27 mouse cellular contexts compared by ENCODE assay signal in the genomic region with DNA sequence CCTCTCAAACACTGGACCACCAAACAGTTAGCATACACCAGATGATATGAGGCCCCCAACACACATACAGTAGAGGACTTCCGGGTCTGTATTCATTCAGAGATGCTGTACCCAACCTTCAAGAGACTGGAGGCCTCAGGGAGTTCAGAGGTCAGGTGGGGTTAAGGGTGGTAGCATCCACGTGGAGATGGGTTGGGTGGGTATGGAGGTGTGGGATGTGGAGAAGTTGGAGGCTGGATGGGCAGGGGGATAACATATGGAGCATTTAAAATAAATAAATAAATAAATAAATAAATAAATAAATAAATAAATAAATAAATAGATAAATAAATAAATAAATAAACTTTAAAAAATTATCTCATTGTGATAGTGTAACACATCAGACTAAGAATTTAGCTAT.
DNase-seq lines count a peak whose midpoint lies in the region; ATAC-seq lines count a peak whose summit lies in the region.
"Had no signal": no experiment of that assay in that cellular context is flagged by ENCODE, and none has a peak within 500 bp of the region (broad histone marks: within the 10 kb centered on the region; RNA-seq: fewer than 3 reads in every experiment).

No protein-coding gene starts in this region.

- H3K9ac ChIP-seq in forebrain, embryonic 12.5 days: no peak overlapping the region
- no peak overlapping the region for H3K9ac ChIP-seq in forebrain, embryonic 13.5 days
- no peak overlapping the region for H3K9ac ChIP-seq in hindbrain, embryonic 11.5 days (ENCODE audit: low read depth, low read length)
- H3K9ac ChIP-seq in hindbrain, embryonic 16.5 days (ENCODE audit: low read depth, low read length): no peak overlapping the region
- H3K9ac ChIP-seq in midbrain, embryonic 12.5 days (replicated peaks): no peak overlapping the region
- H3K9ac ChIP-seq in midbrain, embryonic 16.5 days (ENCODE audit: low read depth, low read length): no peak overlapping the region
- H3K9ac ChIP-seq: embryonic facial prominence, embryonic 13.5 days; forebrain, postnatal 0 days; heart, embryonic 13.5 days; hindbrain, embryonic 14.5 days had no signal

- no peak overlapping the region for H3K4me3 ChIP-seq in forebrain, embryonic 12.5 days (replicated peaks)
- no peak overlapping the region for H3K4me3 ChIP-seq in forebrain, embryonic 13.5 days
- H3K4me3 ChIP-seq in hindbrain, embryonic 11.5 days (ENCODE audit: low read depth, low read length): no peak overlapping the region
- H3K4me3 ChIP-seq in hindbrain, embryonic 16.5 days (ENCODE audit: low read length): no peak overlapping the region
- no peak overlapping the region for H3K4me3 ChIP-seq in midbrain, embryonic 12.5 days
- no peak overlapping the region for H3K4me3 ChIP-seq in midbrain, embryonic 16.5 days (ENCODE audit: low read depth, low read length)
- H3K4me3 ChIP-seq: embryonic facial prominence, embryonic 13.5 days; erythroblast, embryonic 14.5 days; gastrocnemius, adult 2 months; heart, embryonic 13.5 days; hindbrain, embryonic 10.5 days had no signal

- no peak for DNase-seq in hindbrain, embryonic 11.5 days (ENCODE audit: low spot score)
- DNase-seq: adrenal gland, postnatal 10 days; adrenal gland, postnatal 36 days; B cell, adult 2 months; cerebellum, adult 18-20 months; cerebellum, adult 9-10 months; cerebellum, postnatal 14 days; forebrain, postnatal 0 days; gastrocnemius, adult 2 months; gastrocnemius, postnatal 14 days; heart, adult 11 months; heart, postnatal 14 days had no signal

- ATAC-seq in forebrain, embryonic 12.5 days (ENCODE audit: low FRiP score): 0 out of 2 replicates have a peak, but pooled peaks have one; percentile 51
- no peak for ATAC-seq in forebrain, embryonic 13.5 days
- peak; percentile 61; the same call in 1 of the 2 replicates for ATAC-seq in hindbrain, embryonic 11.5 days (ENCODE audit: low FRiP score)
- no peak for ATAC-seq in hindbrain, embryonic 16.5 days
- ATAC-seq in midbrain, embryonic 12.5 days (ENCODE audit: low FRiP score, low read depth): peak; percentile 58; the same call in 1 of the 2 replicates
- no peak for ATAC-seq in midbrain, embryonic 16.5 days
- ATAC-seq: forebrain, embryonic 14.5 days; forebrain, postnatal 0 days; intestine, postnatal 0 days; Patski had no signal

- no peak overlapping the region for H3K27ac ChIP-seq in forebrain, embryonic 12.5 days
- H3K27ac ChIP-seq in forebrain, embryonic 13.5 days: no peak overlapping the region
- no peak overlapping the region for H3K27ac ChIP-seq in hindbrain, embryonic 11.5 days (ENCODE audit: low read depth, low read length)
- H3K27ac ChIP-seq in hindbrain, embryonic 16.5 days (ENCODE audit: low read depth, low read length): no peak overlapping the region
- H3K27ac ChIP-seq in midbrain, embryonic 12.5 days (replicated peaks): no peak overlapping the region
- no peak overlapping the region for H3K27ac ChIP-seq in midbrain, embryonic 16.5 days (ENCODE audit: low read length)
- H3K27ac ChIP-seq: embryonic facial prominence, embryonic 13.5 days; gastrocnemius, adult 2 months; heart, embryonic 13.5 days; hindbrain, embryonic 10.5 days; hindbrain, embryonic 14.5 days had no signal

- H3K27me3 ChIP-seq in forebrain, embryonic 12.5 days: no peaks in the 10 kb centered on the region
- no peaks in the 10 kb centered on the region for H3K27me3 ChIP-seq in forebrain, embryonic 13.5 days
- H3K27me3 ChIP-seq in hindbrain, embryonic 11.5 days (ENCODE audit: control insufficient read depth, insufficient read depth, low read length): no peaks in the 10 kb centered on the region
- no peaks in the 10 kb centered on the region for H3K27me3 ChIP-seq in hindbrain, embryonic 16.5 days (replicated peaks; ENCODE audit: control insufficient read depth, insufficient read depth, low read length)
- H3K27me3 ChIP-seq in midbrain, embryonic 12.5 days: no peaks in the 10 kb centered on the region
- no peaks in the 10 kb centered on the region for H3K27me3 ChIP-seq in midbrain, embryonic 16.5 days (ENCODE audit: control insufficient read depth, insufficient read depth, low read depth, low read length)
- H3K27me3 ChIP-seq: CH12.LX; embryonic facial prominence, embryonic 13.5 days; heart, embryonic 13.5 days; Patski had no signal

- no peaks in the 10 kb centered on the region for H3K36me3 ChIP-seq in forebrain, embryonic 12.5 days (replicated peaks)
- H3K36me3 ChIP-seq in forebrain, embryonic 13.5 days (ENCODE audit: poor library complexity, severe bottlenecking): no peaks in the 10 kb centered on the region
- no peaks in the 10 kb centered on the region for H3K36me3 ChIP-seq in hindbrain, embryonic 11.5 days (ENCODE audit: control insufficient read depth, insufficient read depth, low read length)
- H3K36me3 ChIP-seq in hindbrain, embryonic 16.5 days (ENCODE audit: control insufficient read depth, insufficient read depth, low read length): no peaks in the 10 kb centered on the region
- no peaks in the 10 kb centered on the region for H3K36me3 ChIP-seq in midbrain, embryonic 12.5 days
- no peaks in the 10 kb centered on the region for H3K36me3 ChIP-seq in midbrain, embryonic 16.5 days (ENCODE audit: control insufficient read depth, insufficient read depth, low read length)
- H3K36me3 ChIP-seq: embryonic facial prominence, embryonic 13.5 days; G1E; heart, embryonic 13.5 days; hindbrain, embryonic 10.5 days had no signal

- 90% methylated on average over 2 of the region's 2 CpGs for WGBS in forebrain, embryonic 12.5 days
- 89% methylated on average over 2 of the region's 2 CpGs for WGBS in forebrain, embryonic 13.5 days
- 90% methylated on average over 2 of the region's 2 CpGs for WGBS in hindbrain, embryonic 11.5 days
- 88% methylated on average over 2 of the region's 2 CpGs for WGBS in hindbrain, embryonic 16.5 days
- WGBS in midbrain, embryonic 12.5 days: 89% methylated on average over 2 of the region's 2 CpGs
- WGBS in midbrain, embryonic 16.5 days: 89% methylated on average over 2 of the region's 2 CpGs

- no peak overlapping the region for H3K4me2 ChIP-seq in forebrain, embryonic 12.5 days
- no peak overlapping the region for H3K4me2 ChIP-seq in forebrain, embryonic 13.5 days
- H3K4me2 ChIP-seq in hindbrain, embryonic 11.5 days (replicated peaks; ENCODE audit: low read depth, low read length): no peak overlapping the region
- no peak overlapping the region for H3K4me2 ChIP-seq in hindbrain, embryonic 16.5 days (ENCODE audit: low read length)
- no peak overlapping the region for H3K4me2 ChIP-seq in midbrain, embryonic 12.5 days (replicated peaks)
- H3K4me2 ChIP-seq in midbrain, embryonic 16.5 days (ENCODE audit: low read length): no peak overlapping the region
- H3K4me2 ChIP-seq: embryonic facial prominence, embryonic 13.5 days; heart, embryonic 13.5 days; hindbrain, embryonic 14.5 days had no signal

- H3K9me3 ChIP-seq in forebrain, embryonic 12.5 days: no peaks in the 10 kb centered on the region
- no peaks in the 10 kb centered on the region for H3K9me3 ChIP-seq in forebrain, embryonic 13.5 days (replicated peaks)
- H3K9me3 ChIP-seq in hindbrain, embryonic 11.5 days (ENCODE audit: control insufficient read depth, low read length): no peaks in the 10 kb centered on the region
- H3K9me3 ChIP-seq in hindbrain, embryonic 16.5 days (ENCODE audit: control insufficient read depth, low read length): no peaks in the 10 kb centered on the region
- H3K9me3 ChIP-seq in midbrain, embryonic 12.5 days: no peaks in the 10 kb centered on the region
- no peaks in the 10 kb centered on the region for H3K9me3 ChIP-seq in midbrain, embryonic 16.5 days (replicated peaks; ENCODE audit: control insufficient read depth, low read length, poor library complexity, severe bottlenecking)
- H3K9me3 ChIP-seq: embryonic facial prominence, embryonic 13.5 days; G1E; heart, embryonic 13.5 days; hindbrain, embryonic 10.5 days had no signal

- H3K4me1 ChIP-seq in forebrain, embryonic 12.5 days: 0 out of 2 replicates have a peak, but pooled peaks cover 4% of the 10 kb centered on the region
- H3K4me1 ChIP-seq in forebrain, embryonic 13.5 days: no peaks in the 10 kb centered on the region
- no peaks in the 10 kb centered on the region for H3K4me1 ChIP-seq in hindbrain, embryonic 11.5 days (replicated peaks; ENCODE audit: control insufficient read depth, insufficient read depth, low read length)
- peaks cover 3% of the 10 kb centered on the region; the same call in 1 of the 2 replicates for H3K4me1 ChIP-seq in hindbrain, embryonic 16.5 days (ENCODE audit: control insufficient read depth, insufficient read depth, low read depth, low read length)
- no peaks in the 10 kb centered on the region for H3K4me1 ChIP-seq in midbrain, embryonic 12.5 days
- peaks cover 4% of the 10 kb centered on the region; the same call in 1 of the 2 replicates for H3K4me1 ChIP-seq in midbrain, embryonic 16.5 days (ENCODE audit: control insufficient read depth, insufficient read depth, low read length)
- H3K4me1 ChIP-seq: embryonic facial prominence, embryonic 13.5 days; heart, embryonic 13.5 days; hindbrain, embryonic 10.5 days had no signal

Comparison
In these comparisons a context has a peak if more than half of its experiments do, and no peak if none do; other contexts are left out.
1. ATAC-seq: peak in forebrain, embryonic 12.5 days (single experiment), hindbrain, embryonic 11.5 days (single experiment) and midbrain, embryonic 12.5 days (single experiment); none in forebrain, embryonic 13.5 days (single experiment), hindbrain, embryonic 16.5 days (single experiment) and midbrain, embryonic 16.5 days (single experiment).